Mouse (Mus musculus): ENCODE measurements at regions not wholly inside any gene's neighbourhood (a gene's known extent, or its start where the extent isn't known, plus 50 kb on each side); places are given as distances from the start of the nearest gene placed in this dataset.

DNA sequence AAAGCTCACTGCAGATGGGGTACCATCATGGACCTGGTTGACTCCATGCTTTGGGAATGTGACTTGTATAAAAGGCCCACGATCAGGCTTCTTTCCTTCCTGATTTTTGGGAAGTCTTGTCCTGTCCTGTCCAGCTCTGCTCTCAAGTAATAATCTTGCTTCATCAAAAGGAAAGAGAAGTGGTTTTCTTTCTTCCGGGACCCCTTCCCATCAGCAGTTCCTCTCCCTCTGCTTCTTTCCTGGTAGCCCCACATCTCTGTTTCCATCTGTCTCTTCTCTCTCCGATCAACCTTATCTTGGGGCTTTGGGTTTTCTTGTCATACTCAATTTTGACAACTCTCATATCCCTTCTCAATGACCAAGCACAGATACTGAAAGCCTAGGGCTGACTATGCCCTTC is 1301.4 kb upstream of the A1bg start:
- 90% methylated on average over 3 of the region's 3 CpGs for WGBS
- Histone ChIP-seq H3K27me3 (ENCODE audit: insufficient read depth, poor library complexity, severe bottlenecking) (no peaks in the 10 kb centered on the region), H3K4me1 (replicated peaks) (no peaks in the 10 kb centered on the region), H3K27ac (no peak overlapping the region), H3K36me3 (no peaks in the 10 kb centered on the region), H3K9me3 (no peaks in the 10 kb centered on the region), H3K4me3 (no peak overlapping the region)
- no peak for DNase-seq (ENCODE audit: low spot score)

DNA sequence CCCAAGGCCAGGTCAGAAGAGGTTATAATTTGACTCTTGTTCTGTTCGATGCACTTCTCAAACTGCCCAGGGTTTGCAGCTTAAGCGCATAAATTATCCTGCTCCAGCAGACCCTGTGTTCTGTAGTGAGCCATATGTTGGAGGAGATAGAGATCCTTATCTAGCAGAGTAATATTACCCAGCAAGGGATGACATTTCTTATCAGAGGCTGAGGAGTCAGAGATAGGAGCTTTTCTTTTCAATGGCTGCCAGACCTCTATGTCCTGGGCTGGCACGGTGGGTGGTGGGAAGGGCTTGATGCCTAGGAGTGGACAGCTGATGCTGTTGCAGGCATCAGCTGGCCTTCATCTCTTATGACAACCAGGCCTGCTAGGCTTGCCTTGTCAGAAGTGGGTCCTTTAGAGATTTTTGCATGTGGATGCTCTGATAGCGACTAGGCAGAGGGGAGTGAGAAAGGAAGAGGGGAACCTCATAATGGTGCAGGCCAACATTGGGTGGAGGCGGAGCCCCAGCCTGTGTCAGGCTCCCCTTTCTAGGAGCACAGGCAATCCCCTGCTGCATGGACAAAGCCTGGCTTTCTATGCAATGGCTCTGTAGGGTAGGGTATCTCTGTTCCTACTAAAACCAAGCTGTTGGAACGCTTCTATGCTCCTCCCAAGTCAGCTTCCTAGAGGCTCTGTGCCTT is 1300.5 kb upstream of the A1bg start:
- Histone ChIP-seq H3K36me3 (no peaks in the 10 kb centered on the region), H3K4me1 (replicated peaks) (no peaks in the 10 kb centered on the region), H3K4me3 (no peak overlapping the region), H3K27ac (no peak overlapping the region), H3K9me3 (no peaks in the 10 kb centered on the region), H3K27me3 (ENCODE audit: insufficient read depth, poor library complexity, severe bottlenecking) (no peaks in the 10 kb centered on the region)
- 81% methylated on average over 6 of the region's 6 CpGs for WGBS
- no peak for DNase-seq (ENCODE audit: low spot score)

DNA sequence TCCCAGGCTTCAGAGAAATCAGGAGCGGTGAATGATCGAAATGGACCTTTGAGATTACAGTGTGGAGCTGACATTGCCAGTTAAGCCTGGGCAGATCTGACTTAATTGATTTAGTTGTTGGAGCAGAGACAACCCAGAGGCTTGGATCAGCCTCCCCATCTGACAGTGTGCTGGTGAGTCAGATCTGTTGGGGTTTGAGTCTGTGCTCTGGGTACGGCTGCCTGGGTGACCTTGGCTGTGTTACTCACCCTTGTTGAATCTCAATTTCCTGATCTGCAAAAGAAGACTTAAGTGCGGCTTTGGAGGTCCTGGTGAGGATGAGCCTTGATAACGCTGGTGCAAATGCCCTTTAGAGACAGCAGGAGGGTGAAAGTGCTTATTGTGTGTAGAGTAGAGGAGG is 1299.9 kb upstream of the A1bg start:
- Histone ChIP-seq H3K4me1 (replicated peaks) (no peaks in the 10 kb centered on the region), H3K27ac (no peak overlapping the region)

DNA sequence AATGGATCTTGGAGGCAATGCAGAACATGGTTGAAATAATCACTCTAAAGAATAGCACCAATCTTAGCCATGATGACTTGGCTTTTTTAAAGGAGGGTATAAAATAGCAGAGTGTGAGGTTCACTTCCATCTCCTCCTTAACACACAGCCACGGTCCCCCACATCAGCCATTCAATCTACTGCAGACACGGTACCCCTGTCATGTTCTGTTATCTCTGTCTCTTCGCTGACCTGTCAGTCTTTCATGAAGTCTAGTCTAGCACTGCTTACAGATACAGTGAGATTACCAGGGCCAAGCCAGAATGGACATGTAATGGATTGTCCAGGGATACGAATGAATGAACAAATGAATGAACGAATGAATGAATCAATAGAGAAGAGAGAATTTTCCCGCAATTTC is 1299.4 kb upstream of the A1bg start:
- no peaks in the 10 kb centered on the region for H3K4me1 ChIP-seq (replicated peaks)
- no peaks in the 10 kb centered on the region for H3K27me3 ChIP-seq (ENCODE audit: insufficient read depth, poor library complexity, severe bottlenecking)
- H3K9me3 ChIP-seq = no peaks in the 10 kb centered on the region
- no peak overlapping the region for H3K4me3 ChIP-seq
- WGBS = 92% methylated on average over 6 of the region's 6 CpGs
- H3K27ac ChIP-seq = no peak overlapping the region
- no peaks in the 10 kb centered on the region for H3K36me3 ChIP-seq
- DNase-seq (ENCODE audit: low spot score) = no peak

More for the DNA sequence above, 1299.9 kb upstream of the A1bg start:
- H3K4me3 ChIP-seq = no peak overlapping the region
- H3K27me3 ChIP-seq (ENCODE audit: insufficient read depth, poor library complexity, severe bottlenecking) = no peaks in the 10 kb centered on the region
- no peaks in the 10 kb centered on the region for H3K9me3 ChIP-seq
- no peaks in the 10 kb centered on the region for H3K36me3 ChIP-seq
- DNase-seq (ENCODE audit: low spot score) = no peak
- WGBS = 80% methylated on average over 5 of the region's 5 CpGs

DNA sequence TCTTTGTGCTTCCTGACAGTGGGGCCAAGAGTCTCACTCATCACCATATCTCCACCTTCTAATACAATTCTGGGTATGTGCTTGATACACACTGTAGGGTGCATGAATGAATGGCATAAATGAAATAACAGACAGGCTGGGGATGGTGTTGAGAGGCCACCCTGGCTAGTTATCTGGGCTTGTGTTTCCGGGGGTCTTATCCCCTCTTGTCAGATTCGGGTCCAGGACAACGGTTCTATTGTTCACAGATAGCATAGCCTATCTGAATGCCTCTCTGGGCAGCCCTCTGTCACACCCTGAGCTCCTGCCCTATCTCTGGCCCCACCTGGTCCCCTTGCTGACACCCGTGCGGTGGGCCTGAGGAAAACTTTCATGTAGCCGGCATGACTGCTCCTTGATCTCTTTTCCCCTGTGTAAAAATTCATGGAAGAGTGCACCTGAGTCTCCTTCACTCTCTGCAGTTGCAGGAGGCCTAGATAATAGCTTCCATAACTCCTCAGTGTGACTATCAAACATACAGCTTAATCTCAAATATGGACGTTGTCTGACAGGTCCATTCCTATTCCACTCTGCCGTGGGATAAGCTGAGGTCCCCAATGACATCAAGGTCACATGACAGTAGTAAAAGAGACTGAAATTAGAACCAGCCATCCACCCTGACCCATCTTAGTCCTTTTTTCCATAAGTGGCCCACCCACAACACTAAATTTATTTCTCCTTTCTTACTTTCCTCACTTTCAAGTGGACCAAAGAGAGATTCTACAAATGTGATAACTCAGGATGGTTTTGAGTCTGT is 1298.4 kb upstream of the A1bg start:
- Histone ChIP-seq H3K27me3 (ENCODE audit: insufficient read depth, poor library complexity, severe bottlenecking) (no peaks in the 10 kb centered on the region), H3K9me3 (no peaks in the 10 kb centered on the region), H3K27ac (no peak overlapping the region), H3K4me1 (replicated peaks) (peaks cover 6% of the 10 kb centered on the region), H3K4me3 (no peak overlapping the region), H3K36me3 (no peaks in the 10 kb centered on the region)
- WGBS = 75% methylated on average over 8 of the region's 8 CpGs
- no peak for DNase-seq (ENCODE audit: low spot score)

DNA sequence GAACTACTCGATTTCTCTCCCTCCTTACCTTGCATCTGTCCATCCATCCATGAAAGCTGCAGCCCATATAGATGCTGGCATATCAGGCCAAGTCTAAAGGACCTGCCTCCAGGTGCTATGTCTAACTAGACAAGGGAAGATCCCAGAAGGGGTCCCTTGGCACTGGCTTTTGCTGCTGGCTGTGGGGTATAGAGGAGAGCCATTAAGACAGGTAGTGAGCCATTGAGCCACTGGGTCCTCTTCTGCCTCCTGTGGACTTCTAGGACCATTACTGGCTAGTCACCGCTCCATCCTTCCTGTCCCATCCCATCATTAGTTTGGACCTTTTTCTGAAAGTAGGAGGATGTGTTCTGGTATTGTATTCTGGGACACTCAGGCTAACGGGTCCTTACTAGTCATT is 1297.8 kb upstream of the A1bg start:
- no peaks in the 10 kb centered on the region for H3K27me3 ChIP-seq (ENCODE audit: insufficient read depth, poor library complexity, severe bottlenecking)
- 91% methylated on average over 3 of the region's 3 CpGs for WGBS
- no peaks in the 10 kb centered on the region for H3K9me3 ChIP-seq
- no peak overlapping the region; the same call in 1 of the 2 replicates for H3K27ac ChIP-seq
- peaks cover 12% of the 10 kb centered on the region for H3K4me1 ChIP-seq (replicated peaks)
- H3K36me3 ChIP-seq = no peaks in the 10 kb centered on the region
- H3K4me3 ChIP-seq = no peak overlapping the region
- DNase-seq (ENCODE audit: low spot score) = no peak

DNA sequence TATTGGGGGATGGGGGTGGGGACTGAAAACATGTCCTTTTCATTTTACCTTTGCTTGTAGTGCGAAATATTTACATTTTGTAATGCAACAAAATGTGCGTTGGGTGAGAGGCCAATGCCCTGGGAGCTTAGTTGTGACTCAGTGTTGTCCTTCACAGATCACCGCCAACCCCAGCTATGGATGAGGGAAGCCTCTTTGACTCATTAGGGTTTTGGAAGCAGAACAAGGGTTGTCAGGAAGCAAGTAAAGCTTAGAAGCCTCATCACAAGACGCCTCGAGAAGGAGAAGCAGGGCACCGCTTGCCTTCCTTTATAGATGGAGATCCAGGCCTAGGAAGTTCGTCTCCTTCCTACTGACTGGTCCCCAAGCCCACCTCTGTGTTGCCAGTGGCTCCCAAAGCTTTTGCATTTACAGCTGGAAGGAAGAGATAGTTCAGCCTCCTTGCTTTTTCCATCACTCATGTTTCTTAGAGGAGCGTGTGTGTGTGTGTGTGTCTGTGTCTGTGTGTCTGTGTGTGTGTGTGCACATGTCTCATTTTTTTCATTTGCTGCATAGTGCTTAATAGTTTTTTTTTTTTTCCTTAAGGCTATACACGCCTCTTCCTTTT is 1297.2 kb upstream of the A1bg start:
- peaks cover 12% of the 10 kb centered on the region for H3K4me1 ChIP-seq (replicated peaks)
- 94% methylated on average over 9 of the region's 9 CpGs for WGBS

DNA sequence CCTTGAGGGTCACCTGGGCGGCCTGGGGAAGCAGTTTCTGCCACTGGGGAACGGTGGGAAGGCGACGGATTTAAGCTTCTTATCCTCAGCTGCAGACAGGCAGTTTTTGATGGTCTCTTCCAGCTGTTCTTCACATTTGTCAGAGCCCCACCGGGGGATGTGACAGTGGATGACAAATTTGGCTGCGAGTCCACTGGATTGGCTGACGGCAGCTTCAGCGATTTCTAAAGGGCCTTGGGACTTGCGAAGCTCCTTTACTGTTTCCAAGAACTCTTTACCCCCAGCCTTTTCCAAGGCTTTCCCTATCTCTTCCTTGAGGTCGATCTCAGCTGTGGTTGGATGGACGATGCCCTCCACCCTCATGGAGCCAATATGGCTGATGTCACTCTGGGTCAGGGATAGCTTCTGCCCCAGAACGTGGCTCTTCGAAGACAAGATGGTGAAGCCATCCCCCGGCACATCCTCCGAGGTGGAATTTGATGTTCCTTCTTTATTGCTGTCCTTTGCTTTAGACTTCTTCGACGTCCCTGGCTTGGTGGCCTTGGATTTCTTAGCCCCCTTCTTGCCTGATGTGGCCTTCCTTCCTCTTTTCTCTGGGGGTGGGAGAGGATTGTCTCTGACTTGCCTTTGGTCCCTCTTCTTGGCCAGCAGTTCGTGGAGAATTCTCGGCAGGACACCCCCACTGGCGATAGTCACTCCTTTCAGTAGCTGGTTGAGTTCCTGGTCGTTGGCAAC is 1295.7 kb upstream of the A1bg start:
- WGBS = 90% methylated on average over 21 of the region's 21 CpGs
- DNase-seq (ENCODE audit: low spot score) = no peak
- H3K36me3 ChIP-seq = no peaks in the 10 kb centered on the region
- H3K27me3 ChIP-seq (ENCODE audit: insufficient read depth, poor library complexity, severe bottlenecking) = no peaks in the 10 kb centered on the region
- H3K9me3 ChIP-seq = no peaks in the 10 kb centered on the region
- no peak overlapping the region for H3K27ac ChIP-seq
- H3K4me3 ChIP-seq = no peak overlapping the region
- peaks cover 12% of the 10 kb centered on the region for H3K4me1 ChIP-seq (replicated peaks)

More for the DNA sequence above, 1297.2 kb upstream of the A1bg start:
- H3K27me3 ChIP-seq (ENCODE audit: insufficient read depth, poor library complexity, severe bottlenecking) = no peaks in the 10 kb centered on the region
- no peak overlapping the region for H3K4me3 ChIP-seq
- no peaks in the 10 kb centered on the region for H3K9me3 ChIP-seq
- no peak for DNase-seq (ENCODE audit: low spot score)
- H3K27ac ChIP-seq = no peak overlapping the region
- H3K36me3 ChIP-seq = no peaks in the 10 kb centered on the region

DNA sequence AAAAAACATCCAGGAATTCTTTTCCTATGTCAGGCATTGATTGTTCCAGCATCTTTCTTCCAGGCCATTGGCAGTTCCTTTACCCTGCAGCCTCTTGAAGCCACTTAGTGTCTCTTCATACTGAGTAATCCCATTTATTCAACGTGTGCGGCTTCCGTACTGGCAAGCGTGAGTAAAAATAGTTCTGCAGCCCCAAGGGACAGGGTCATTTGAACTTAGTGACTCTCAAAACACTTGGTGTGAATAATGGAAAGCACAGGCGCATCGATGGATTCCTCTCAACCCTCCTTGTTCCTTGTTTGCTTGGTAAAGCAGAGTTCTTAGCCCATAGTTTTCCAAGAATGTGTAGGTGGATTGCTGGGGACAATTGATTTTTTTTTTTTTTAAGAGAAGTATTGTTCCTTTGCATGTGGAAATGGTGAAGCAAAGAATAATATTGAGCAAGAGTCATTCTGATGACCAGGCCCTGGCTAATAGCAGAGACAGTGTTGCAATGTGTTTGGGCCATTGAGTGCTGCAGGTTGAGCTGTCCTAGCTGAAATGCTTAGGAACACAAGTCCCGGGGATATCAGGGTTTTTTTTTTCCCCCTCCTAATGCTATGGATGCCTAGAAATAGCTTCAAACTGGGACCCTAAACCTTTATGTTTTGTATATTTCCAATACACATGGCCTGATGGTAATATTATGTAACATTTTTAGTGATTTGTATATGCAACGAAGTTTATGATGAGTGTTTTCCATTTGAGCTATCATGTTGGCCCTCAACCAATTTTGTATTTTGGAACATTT is 1294.1 kb upstream of the A1bg start:
- no peak for DNase-seq (ENCODE audit: low spot score)
- Histone ChIP-seq H3K27ac (no peak overlapping the region), H3K27me3 (ENCODE audit: insufficient read depth, poor library complexity, severe bottlenecking) (no peaks in the 10 kb centered on the region), H3K4me1 (replicated peaks) (peaks cover 12% of the 10 kb centered on the region), H3K4me3 (no peak overlapping the region), H3K9me3 (no peaks in the 10 kb centered on the region), H3K36me3 (no peaks in the 10 kb centered on the region)
- WGBS = 56% methylated on average over 8 of the region's 8 CpGs

DNA sequence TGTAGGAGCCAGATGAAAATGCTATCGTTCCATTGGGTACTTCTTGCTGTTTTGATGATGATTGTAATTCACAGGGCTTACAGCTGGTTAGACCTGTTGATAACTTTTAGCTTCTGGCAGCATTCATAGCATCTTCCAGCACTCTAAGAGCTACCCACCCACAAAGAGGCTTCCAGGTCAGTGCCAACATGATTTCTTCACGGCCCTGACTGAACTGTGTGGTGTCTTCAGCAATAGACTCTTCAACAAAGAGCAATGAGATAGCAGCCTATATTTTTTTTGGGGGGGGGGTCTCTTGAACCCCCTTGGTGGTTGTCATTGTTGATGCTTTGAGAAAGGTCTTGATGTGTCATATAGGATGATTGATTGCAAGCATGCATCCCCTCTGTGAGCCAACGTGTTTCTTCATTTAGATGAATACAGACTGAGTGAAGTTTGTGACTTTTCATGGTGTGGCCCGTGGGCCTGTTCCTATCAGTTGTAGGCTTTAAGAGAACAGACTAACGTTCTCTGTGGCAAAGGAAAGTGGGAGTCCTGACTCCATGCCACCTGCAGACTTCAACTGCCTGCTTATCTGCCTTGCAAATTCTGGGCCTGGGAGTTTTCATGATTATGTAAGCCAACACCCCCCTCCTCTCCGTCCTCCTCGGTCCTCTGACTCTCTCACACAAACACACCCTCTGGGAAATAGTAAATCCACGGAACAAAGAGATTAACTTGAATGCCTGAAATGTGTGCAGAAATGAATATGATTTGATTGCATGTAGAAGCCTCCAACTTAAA is 1293.0 kb upstream of the A1bg start:
- Histone ChIP-seq H3K27ac (no peak overlapping the region), H3K27me3 (ENCODE audit: insufficient read depth, poor library complexity, severe bottlenecking) (no peaks in the 10 kb centered on the region), H3K4me1 (replicated peaks) (peaks cover 12% of the 10 kb centered on the region), H3K9me3 (no peaks in the 10 kb centered on the region), H3K4me3 (no peak overlapping the region), H3K36me3 (no peaks in the 10 kb centered on the region)
- WGBS = 57% methylated on average over 8 of the region's 8 CpGs
- no peak for DNase-seq (ENCODE audit: low spot score)

DNA sequence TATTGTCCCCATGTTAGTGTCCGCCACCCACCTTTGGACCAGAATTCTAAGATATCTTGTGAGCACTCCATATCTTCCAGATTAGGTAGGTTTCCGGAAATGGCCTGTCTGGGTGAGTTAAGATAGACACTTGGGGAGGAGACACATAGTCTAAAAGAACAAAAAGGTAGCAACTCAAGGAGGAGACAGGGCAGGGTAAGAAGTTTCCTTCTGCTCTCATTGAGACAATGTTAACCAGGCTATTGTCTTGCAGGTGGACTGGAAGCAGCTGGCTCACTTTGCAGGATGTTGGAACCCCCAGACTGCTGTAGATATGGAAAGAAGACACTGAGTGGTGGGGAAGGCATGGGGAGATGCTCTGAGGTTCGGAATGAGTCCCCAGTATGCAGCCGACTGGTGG is 1291.5 kb upstream of the A1bg start:
- whole genome bisulfite sequencing = 94% methylated on average over 4 of the region's 4 CpGs

More for the DNA sequence above, 1291.5 kb upstream of the A1bg start:
- H3K27me3 ChIP-seq (ENCODE audit: insufficient read depth, poor library complexity, severe bottlenecking) = no peaks in the 10 kb centered on the region
- H3K9me3 ChIP-seq = no peaks in the 10 kb centered on the region
- no peaks in the 10 kb centered on the region for H3K36me3 ChIP-seq
- no peak for DNase-seq (ENCODE audit: low spot score)
- peaks cover 12% of the 10 kb centered on the region for H3K4me1 ChIP-seq (replicated peaks)
- H3K27ac ChIP-seq = no peak overlapping the region
- H3K4me3 ChIP-seq = no peak overlapping the region
